Mouse (Mus musculus): ENCODE measurements around the gene Ly6g6e. TPM values are rescaled to one million over a fixed set of nuclear protein-coding genes. Genes with fewer than 3 reads are reported as not detected.

Gene Ly6g6e
- polyA plus RNA-seq, 1 experiment from 2014 or later, result 53.7 TPM

- H3K27me3 ChIP-seq, result peaks cover 4% of the 10 kb centered on the region; the same call in 1 of the 2 replicates
- ATAC-seq (ENCODE audit: insufficient number of reproducible peaks, low FRiP score, low TSS enrichment, low read depth), result no peak
- no peaks in the 10 kb centered on the region for H3K9me3 ChIP-seq
- WGBS, result 83% methylated on average over 16 of the region's 16 CpGs
- no peak overlapping the region for H3K27ac ChIP-seq
- H3K4me3 ChIP-seq, result no peak overlapping the region
- H3K9ac ChIP-seq, result no peak overlapping the region
- no peak overlapping the region for H3K4me2 ChIP-seq
- no peaks in the 10 kb centered on the region for H3K36me3 ChIP-seq
- 0 out of 2 replicates have a peak, but pooled peaks cover 2% of the 10 kb centered on the region for H3K4me1 ChIP-seq
These were observed 6.3 kb downstream of the Ly6g6e start for GRCm38 (mm10) chr17:35082841-35083576.

- H3K4me3 ChIP-seq, result no peak overlapping the region
- no peaks in the 10 kb centered on the region for H3K9me3 ChIP-seq
- no peak overlapping the region for H3K4me2 ChIP-seq
- no peaks in the 10 kb centered on the region for H3K4me1 ChIP-seq
- WGBS, result 63% methylated on average over 3 of the region's 3 CpGs
- no peaks in the 10 kb centered on the region; the same call in 1 of the 2 replicates for H3K27me3 ChIP-seq
- no peak overlapping the region for H3K9ac ChIP-seq
- no peaks in the 10 kb centered on the region for H3K36me3 ChIP-seq
- H3K27ac ChIP-seq, result no peak overlapping the region
- ATAC-seq (ENCODE audit: insufficient number of reproducible peaks, low FRiP score, low TSS enrichment, low read depth), result no peak
These were observed 7.3 kb downstream of the Ly6g6e start for GRCm38 (mm10) chr17:35083929-35084497.

GRCm38 (mm10) chr17:35085208-35085865, 8.6 kb downstream of the Ly6g6e start, which contains the start of gene Ly6g6f:
Gene Ly6g6f, minus strand, starts transcription at chr17:35085610.
- Histone ChIP-seq H3K4me1 (peaks cover 6% of the 10 kb centered on the region), H3K4me3 (no peak within 1 kb of the TSS), H3K27ac (no peak within 1 kb of the TSS), H3K27me3 (no peaks in the 10 kb centered on the region; the same call in 1 of the 2 replicates), H3K9ac (no peak within 1 kb of the TSS), H3K9me3 (no peaks in the 10 kb centered on the region), H3K36me3 (no peaks in the 10 kb centered on the region), H3K4me2 (no peak within 1 kb of the TSS)
- ATAC-seq (ENCODE audit: insufficient number of reproducible peaks, low FRiP score, low TSS enrichment, low read depth), result no peak
- 77% methylated on average over 7 of the region's 7 CpGs for WGBS

GRCm38 (mm10) chr17:35088151-35088550, 11.4 kb downstream of the Ly6g6e start:
- Histone ChIP-seq H3K27me3 (no peaks in the 10 kb centered on the region; the same call in 1 of the 2 replicates), H3K27ac (no peak overlapping the region)

GRCm38 (mm10) chr17:35088825-35089644, 12.3 kb downstream of the Ly6g6e start, which contains the start of gene Abhd16a:
Gene Abhd16a, plus strand, starts transcription at chr17:35089263.
- WGBS, result 4% methylated on average over 48 of the region's 67 CpGs
- peak; percentile 96 for ATAC-seq (ENCODE audit: insufficient number of reproducible peaks, low FRiP score, low TSS enrichment, low read depth)
- Histone ChIP-seq H3K9me3 (no peaks in the 10 kb centered on the region), H3K27me3 (no peaks in the 10 kb centered on the region; the same call in 1 of the 2 replicates), H3K4me3 (peak within 1 kb of the TSS; percentile 70), H3K4me1 (peaks cover 13% of the 10 kb centered on the region), H3K36me3 (peaks cover 31% of the 10 kb centered on the region), H3K27ac (peak within 1 kb of the TSS; percentile 98), H3K4me2 (peak within 1 kb of the TSS; percentile 53), H3K9ac (peak within 1 kb of the TSS; percentile 94)

More at GRCm38 (mm10) chr17:35088151-35088550, 11.4 kb downstream of the Ly6g6e start:
- whole genome bisulfite sequencing, result 53% methylated on average over 2 of the region's 2 CpGs
- no peak overlapping the region for H3K9ac ChIP-seq
- H3K4me2 ChIP-seq, result no peak overlapping the region
- ATAC-seq (ENCODE audit: insufficient number of reproducible peaks, low FRiP score, low TSS enrichment, low read depth), result no peak
- H3K9me3 ChIP-seq, result no peaks in the 10 kb centered on the region
- peaks cover 13% of the 10 kb centered on the region for H3K4me1 ChIP-seq
- H3K4me3 ChIP-seq, result no peak overlapping the region
- peaks cover 22% of the 10 kb centered on the region for H3K36me3 ChIP-seq

- Histone ChIP-seq H3K4me1 (peaks cover 13% of the 10 kb centered on the region), H3K9me3 (no peaks in the 10 kb centered on the region), H3K4me2 (peak overlapping the region; percentile 53), H3K27ac (peak overlapping the region; percentile 98; the same call in 1 of the 2 replicates), H3K9ac (peak overlapping the region; percentile 94), H3K36me3 (peaks cover 44% of the 10 kb centered on the region), H3K4me3 (peak overlapping the region; percentile 70), H3K27me3 (no peaks in the 10 kb centered on the region; the same call in 1 of the 2 replicates)
- 57% methylated on average over 8 of the region's 8 CpGs for WGBS
- ATAC-seq (ENCODE audit: insufficient number of reproducible peaks, low FRiP score, low TSS enrichment, low read depth), result no peak
These were observed 13.6 kb downstream of the Ly6g6e start for GRCm38 (mm10) chr17:35090166-35090932.

GRCm38 (mm10) chr17:35092403-35093198, 15.9 kb downstream of the Ly6g6e start:
- no peaks in the 10 kb centered on the region for H3K27me3 ChIP-seq
- H3K9ac ChIP-seq, result no peak overlapping the region
- WGBS, result 82% methylated on average over 14 of the region's 14 CpGs
- H3K27ac ChIP-seq, result no peak overlapping the region
- no peaks in the 10 kb centered on the region for H3K9me3 ChIP-seq
- H3K4me2 ChIP-seq, result no peak overlapping the region
- no peak overlapping the region for H3K4me3 ChIP-seq
- ATAC-seq (ENCODE audit: insufficient number of reproducible peaks, low FRiP score, low TSS enrichment, low read depth), result no peak
- peaks cover 67% of the 10 kb centered on the region for H3K36me3 ChIP-seq
- peaks cover 13% of the 10 kb centered on the region for H3K4me1 ChIP-seq

- WGBS, result 92% methylated on average over 15 of the region's 15 CpGs
- peaks cover 88% of the 10 kb centered on the region for H3K36me3 ChIP-seq
- H3K9ac ChIP-seq, result no peak overlapping the region
- no peak overlapping the region for H3K4me3 ChIP-seq
- no peaks in the 10 kb centered on the region for H3K9me3 ChIP-seq
- H3K27ac ChIP-seq, result no peak overlapping the region
- ATAC-seq (ENCODE audit: insufficient number of reproducible peaks, low FRiP score, low TSS enrichment, low read depth), result no peak
- H3K4me2 ChIP-seq, result no peak overlapping the region
- H3K27me3 ChIP-seq, result no peaks in the 10 kb centered on the region
- H3K4me1 ChIP-seq, result peaks cover 13% of the 10 kb centered on the region
These were observed 18.0 kb downstream of the Ly6g6e start for GRCm38 (mm10) chr17:35094475-35095365.

GRCm38 (mm10) chr17:35096597-35096996, 19.9 kb downstream of the Ly6g6e start:
- H3K27me3 ChIP-seq, result no peaks in the 10 kb centered on the region
- H3K9me3 ChIP-seq, result no peaks in the 10 kb centered on the region
- no peak overlapping the region for H3K27ac ChIP-seq
- ATAC-seq (ENCODE audit: insufficient number of reproducible peaks, low FRiP score, low TSS enrichment, low read depth), result no peak
- no peak overlapping the region for H3K4me2 ChIP-seq
- H3K36me3 ChIP-seq, result peaks cover 98% of the 10 kb centered on the region
- no peak overlapping the region for H3K9ac ChIP-seq
- no peaks in the 10 kb centered on the region for H3K4me1 ChIP-seq
- WGBS, result 87% methylated on average over 12 of the region's 12 CpGs
- no peak overlapping the region for H3K4me3 ChIP-seq
